Mouse (Mus musculus): ENCODE data around the gene Amotl1. TPM values are rescaled to one million over a fixed set of nuclear protein-coding genes. Genes with fewer than 3 reads are reported as not detected.

Gene Amotl1
- polyA plus RNA-seq, 1 experiment from 2014 or later = 2.4 TPM

- 1% methylated on average over 50 of the region's 50 CpGs for WGBS (ENCODE audit: insufficient replicate concordance)
- H3K9me3 ChIP-seq (replicated peaks; ENCODE audit: control insufficient read depth, low read length) = no peaks in the 10 kb centered on the region
- peak overlapping the region; percentile 59 for H3K9ac ChIP-seq (ENCODE audit: low read depth, low read length)
- H3K27me3 ChIP-seq (ENCODE audit: control insufficient read depth, insufficient read depth, low read depth, low read length) = peaks cover 19% of the 10 kb centered on the region
- H3K27ac ChIP-seq (ENCODE audit: low read length) = peak overlapping the region; percentile 56
- no peaks in the 10 kb centered on the region for H3K36me3 ChIP-seq (ENCODE audit: control insufficient read depth, insufficient read depth)
- no peaks in the 10 kb centered on the region for H3K4me1 ChIP-seq (ENCODE audit: control insufficient read depth, low read depth, low read length)
- H3K4me3 ChIP-seq (ENCODE audit: low read depth, low read length) = peak overlapping the region; percentile 61
- H3K4me2 ChIP-seq (ENCODE audit: low read depth, low read length) = peak overlapping the region; percentile 38
- peak; percentile 48 for ATAC-seq (ENCODE audit: low read depth)
Observed at GRCm38 (mm10) chr9:14614205-14614930, 30.5 kb downstream of the Amotl1 start.

DNA sequence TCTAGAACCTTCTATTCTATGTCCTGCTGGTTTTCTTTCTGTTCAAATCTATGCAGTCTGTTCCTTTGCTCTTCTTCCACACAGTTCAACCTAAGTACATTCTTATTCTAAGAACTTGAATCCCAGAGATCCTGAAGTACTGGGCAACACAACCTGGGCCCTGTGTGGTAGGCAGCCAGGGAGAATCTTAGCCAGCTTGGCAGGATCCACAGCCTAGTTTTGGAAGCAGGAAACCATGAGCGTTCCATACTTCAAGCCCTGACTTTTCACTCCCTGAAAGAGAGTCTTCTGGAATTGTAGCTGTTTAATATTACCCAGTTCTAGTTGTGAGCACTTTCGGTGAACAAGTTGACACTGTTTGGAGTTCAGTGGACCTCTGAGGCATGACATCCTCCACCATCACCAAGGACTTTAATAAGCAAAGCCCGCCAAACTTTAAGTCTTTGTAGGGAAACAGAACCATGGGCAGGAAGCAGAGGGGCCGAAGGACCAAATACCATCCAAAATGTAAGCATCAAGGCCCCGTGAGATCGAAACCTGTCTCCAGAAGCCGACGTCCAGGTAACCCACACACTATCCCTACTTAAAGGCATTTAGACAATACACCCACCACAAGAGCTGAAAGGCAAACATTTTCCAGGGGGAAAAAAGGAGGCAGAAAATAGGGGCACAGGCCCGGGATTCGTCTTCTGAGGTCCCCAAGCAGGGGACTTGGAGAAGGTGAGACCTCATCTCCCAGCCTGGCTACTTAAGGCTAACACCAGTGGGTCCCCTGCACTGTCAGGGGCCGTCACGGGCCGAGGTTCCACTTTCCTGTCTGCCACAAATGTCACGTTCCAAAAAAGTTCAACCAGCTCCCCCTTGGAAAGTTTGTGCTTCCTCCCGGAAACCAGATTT lies 31.3 kb downstream of the Amotl1 start:
- peaks cover 19% of the 10 kb centered on the region for H3K27me3 ChIP-seq (ENCODE audit: control insufficient read depth, insufficient read depth, low read depth, low read length)
- no peaks in the 10 kb centered on the region for H3K36me3 ChIP-seq (ENCODE audit: control insufficient read depth, insufficient read depth)
- 13% methylated on average over 15 of the region's 15 CpGs for WGBS (ENCODE audit: insufficient replicate concordance)
- ATAC-seq (ENCODE audit: low read depth) = no peak
- no peak overlapping the region for H3K27ac ChIP-seq (ENCODE audit: low read length)
- peak overlapping the region; percentile 38 for H3K4me2 ChIP-seq (ENCODE audit: low read depth, low read length)
- H3K4me3 ChIP-seq (ENCODE audit: low read depth, low read length) = peak overlapping the region; percentile 61
- no peaks in the 10 kb centered on the region for H3K9me3 ChIP-seq (replicated peaks; ENCODE audit: control insufficient read depth, low read length)
- H3K4me1 ChIP-seq (ENCODE audit: control insufficient read depth, low read depth, low read length) = no peaks in the 10 kb centered on the region
- no peak overlapping the region; the same call in 1 of the 2 replicates for H3K9ac ChIP-seq (ENCODE audit: low read depth, low read length)

DNA sequence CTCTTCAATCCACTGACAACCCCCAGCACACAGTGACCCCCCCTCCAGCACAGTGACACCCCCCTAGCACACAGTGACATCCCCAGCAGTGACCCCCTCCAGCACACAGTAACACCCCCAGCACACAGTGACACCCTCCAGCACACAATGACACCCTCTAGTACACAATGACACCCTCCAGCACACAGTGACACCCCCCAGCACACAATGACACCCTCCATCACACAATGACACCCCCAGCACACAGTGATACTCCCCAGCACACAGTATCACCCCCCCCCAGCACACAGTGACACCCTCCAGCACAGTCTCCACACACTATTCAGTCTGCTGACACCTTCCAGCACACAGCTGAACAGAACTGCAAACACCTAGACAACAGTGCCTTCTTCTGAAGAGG lies 32.3 kb downstream of the Amotl1 start:
- Histone ChIP-seq H3K9ac (ENCODE audit: low read depth, low read length) (no peak overlapping the region), H3K4me2 (ENCODE audit: low read depth, low read length) (no peak overlapping the region), H3K36me3 (ENCODE audit: control insufficient read depth, insufficient read depth) (no peaks in the 10 kb centered on the region), H3K27ac (ENCODE audit: low read length) (no peak overlapping the region), H3K4me1 (ENCODE audit: control insufficient read depth, low read depth, low read length) (no peaks in the 10 kb centered on the region), H3K27me3 (ENCODE audit: control insufficient read depth, insufficient read depth, low read depth, low read length) (peaks cover 19% of the 10 kb centered on the region), H3K9me3 (replicated peaks; ENCODE audit: control insufficient read depth, low read length) (no peaks in the 10 kb centered on the region), H3K4me3 (ENCODE audit: low read depth, low read length) (no peak overlapping the region)
- ATAC-seq (ENCODE audit: low read depth) = no peak

GRCm38 (mm10) chr9:14608521-14608920 lies 36.3 kb downstream of the Amotl1 start:
- 47% methylated on average over 5 of the region's 5 CpGs for WGBS (ENCODE audit: insufficient replicate concordance)
- ATAC-seq (ENCODE audit: low read depth) = peak; percentile 58; the same call in 1 of the 2 replicates
- H3K27ac ChIP-seq (ENCODE audit: low read length) = no peak overlapping the region

GRCm38 (mm10) chr9:14607464-14607863 lies 37.4 kb downstream of the Amotl1 start:
- H3K9ac ChIP-seq (ENCODE audit: low read depth, low read length) = no peak overlapping the region
- WGBS (ENCODE audit: insufficient replicate concordance) = 34% methylated on average over 3 of the region's 3 CpGs
- no peak for ATAC-seq (ENCODE audit: low read depth)
- H3K27ac ChIP-seq (ENCODE audit: low read length) = no peak overlapping the region
- H3K4me2 ChIP-seq (ENCODE audit: low read depth, low read length) = no peak overlapping the region
- no peaks in the 10 kb centered on the region for H3K4me1 ChIP-seq (ENCODE audit: control insufficient read depth, low read depth, low read length)
- H3K9me3 ChIP-seq (replicated peaks; ENCODE audit: control insufficient read depth, low read length) = no peaks in the 10 kb centered on the region
- H3K36me3 ChIP-seq (ENCODE audit: control insufficient read depth, insufficient read depth) = no peaks in the 10 kb centered on the region
- H3K4me3 ChIP-seq (ENCODE audit: low read depth, low read length) = no peak overlapping the region
- H3K27me3 ChIP-seq (ENCODE audit: control insufficient read depth, insufficient read depth, low read depth, low read length) = no peaks in the 10 kb centered on the region

More at GRCm38 (mm10) chr9:14608521-14608920, 36.3 kb downstream of the Amotl1 start:
- Histone ChIP-seq H3K9me3 (replicated peaks; ENCODE audit: control insufficient read depth, low read length) (no peaks in the 10 kb centered on the region), H3K4me3 (ENCODE audit: low read depth, low read length) (no peak overlapping the region), H3K36me3 (ENCODE audit: control insufficient read depth, insufficient read depth) (no peaks in the 10 kb centered on the region), H3K27me3 (ENCODE audit: control insufficient read depth, insufficient read depth, low read depth, low read length) (peaks cover under 1% of the 10 kb centered on the region), H3K9ac (ENCODE audit: low read depth, low read length) (no peak overlapping the region), H3K4me2 (ENCODE audit: low read depth, low read length) (no peak overlapping the region), H3K4me1 (ENCODE audit: control insufficient read depth, low read depth, low read length) (no peaks in the 10 kb centered on the region)

- Histone ChIP-seq H3K9ac (ENCODE audit: low read depth, low read length) (no peak overlapping the region), H3K36me3 (ENCODE audit: control insufficient read depth, insufficient read depth) (no peaks in the 10 kb centered on the region), H3K9me3 (replicated peaks; ENCODE audit: control insufficient read depth, low read length) (no peaks in the 10 kb centered on the region), H3K27me3 (ENCODE audit: control insufficient read depth, insufficient read depth, low read depth, low read length) (no peaks in the 10 kb centered on the region), H3K27ac (ENCODE audit: low read length) (no peak overlapping the region), H3K4me1 (ENCODE audit: control insufficient read depth, low read depth, low read length) (no peaks in the 10 kb centered on the region), H3K4me3 (ENCODE audit: low read depth, low read length) (no peak overlapping the region), H3K4me2 (ENCODE audit: low read depth, low read length) (no peak overlapping the region)
- ATAC-seq (ENCODE audit: low read depth) = no peak
- 51% methylated on average over 4 of the region's 4 CpGs for WGBS (ENCODE audit: insufficient replicate concordance)
Observed at GRCm38 (mm10) chr9:14605992-14606391, 38.9 kb downstream of the Amotl1 start.

DNA sequence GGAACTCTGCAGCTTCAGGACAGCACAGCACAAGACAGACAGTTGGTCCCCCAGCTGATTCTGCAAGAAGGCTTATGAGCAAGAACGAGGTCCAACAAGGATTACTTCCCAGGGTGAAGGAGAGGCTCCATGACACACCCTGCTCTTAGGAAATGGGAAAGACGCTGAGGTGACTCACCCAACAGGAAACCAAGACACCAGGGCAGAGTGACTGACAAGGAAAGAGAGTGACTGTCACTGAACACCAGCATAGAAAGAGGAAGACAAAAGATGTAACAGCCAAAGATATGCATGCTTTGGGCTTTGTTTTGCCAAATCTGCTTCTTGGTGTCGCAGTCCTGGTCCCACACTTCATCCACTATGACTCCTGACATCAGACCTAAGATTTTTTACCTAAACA lies 40.5 kb downstream of the Amotl1 start:
- Histone ChIP-seq H3K27me3 (ENCODE audit: control insufficient read depth, insufficient read depth, low read depth, low read length) (no peaks in the 10 kb centered on the region), H3K4me3 (ENCODE audit: low read depth, low read length) (no peak overlapping the region), H3K4me2 (ENCODE audit: low read depth, low read length) (no peak overlapping the region), H3K27ac (ENCODE audit: low read length) (no peak overlapping the region), H3K9ac (ENCODE audit: low read depth, low read length) (no peak overlapping the region), H3K36me3 (ENCODE audit: control insufficient read depth, insufficient read depth) (no peaks in the 10 kb centered on the region), H3K9me3 (replicated peaks; ENCODE audit: control insufficient read depth, low read length) (no peaks in the 10 kb centered on the region), H3K4me1 (ENCODE audit: control insufficient read depth, low read depth, low read length) (no peaks in the 10 kb centered on the region)
- WGBS (ENCODE audit: insufficient replicate concordance) = 30% methylated on average over 3 of the region's 3 CpGs
- no peak for ATAC-seq (ENCODE audit: low read depth)

DNA sequence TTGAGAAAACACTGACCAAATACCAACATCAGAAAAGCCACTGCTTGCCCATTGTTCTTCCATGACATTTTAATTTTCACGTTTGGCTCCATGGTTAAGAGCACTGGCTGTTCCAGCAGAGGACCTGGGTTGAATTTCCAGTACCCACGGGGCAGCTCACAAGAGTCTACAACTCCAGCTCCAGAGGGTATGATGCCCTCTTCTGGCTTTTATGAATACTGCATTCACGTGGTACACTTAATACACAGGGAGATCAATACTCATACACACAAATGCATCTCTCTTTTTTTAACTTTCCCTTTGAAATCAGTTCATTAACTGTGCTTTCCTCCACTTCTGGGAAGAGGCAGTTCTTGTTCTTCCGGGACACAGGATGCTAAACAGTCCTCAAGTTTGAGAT lies 41.4 kb downstream of the Amotl1 start:
- 57% methylated on average over 4 of the region's 4 CpGs for WGBS (ENCODE audit: insufficient replicate concordance)
- Histone ChIP-seq H3K36me3 (ENCODE audit: control insufficient read depth, insufficient read depth) (no peaks in the 10 kb centered on the region), H3K4me1 (ENCODE audit: control insufficient read depth, low read depth, low read length) (no peaks in the 10 kb centered on the region), H3K27ac (ENCODE audit: low read length) (no peak overlapping the region), H3K4me3 (ENCODE audit: low read depth, low read length) (no peak overlapping the region), H3K9ac (ENCODE audit: low read depth, low read length) (no peak overlapping the region), H3K4me2 (ENCODE audit: low read depth, low read length) (no peak overlapping the region), H3K9me3 (replicated peaks; ENCODE audit: control insufficient read depth, low read length) (no peaks in the 10 kb centered on the region), H3K27me3 (ENCODE audit: control insufficient read depth, insufficient read depth, low read depth, low read length) (no peaks in the 10 kb centered on the region)
- no peak for ATAC-seq (ENCODE audit: low read depth)

DNA sequence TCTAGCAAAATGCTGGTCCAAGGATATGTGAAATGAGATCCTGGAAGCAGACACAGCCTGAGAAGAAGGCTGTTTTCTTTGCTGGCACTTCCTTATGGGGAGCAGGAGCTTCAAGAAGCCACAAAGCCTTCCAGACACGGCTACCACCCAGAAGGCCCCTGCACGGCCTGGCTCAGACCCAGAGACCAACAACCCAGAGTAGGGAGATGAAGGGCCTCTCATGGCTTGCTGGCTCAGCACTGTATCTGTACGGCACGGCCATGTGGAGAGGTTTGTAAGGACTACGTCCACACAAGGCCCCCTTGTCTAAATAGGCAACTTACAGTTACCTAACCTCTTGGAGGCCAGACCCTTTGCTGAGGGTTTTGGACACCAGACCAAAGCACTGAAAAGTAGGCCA lies 45.1 kb downstream of the Amotl1 start:
- WGBS (ENCODE audit: insufficient replicate concordance) = 68% methylated on average over 5 of the region's 5 CpGs
- H3K4me1 ChIP-seq (ENCODE audit: control insufficient read depth, low read depth, low read length) = no peaks in the 10 kb centered on the region
- no peak overlapping the region for H3K9ac ChIP-seq (ENCODE audit: low read depth, low read length)
- no peak overlapping the region for H3K4me2 ChIP-seq (ENCODE audit: low read depth, low read length)
- no peaks in the 10 kb centered on the region for H3K27me3 ChIP-seq (ENCODE audit: control insufficient read depth, insufficient read depth, low read depth, low read length)
- no peak overlapping the region for H3K4me3 ChIP-seq (ENCODE audit: low read depth, low read length)
- H3K36me3 ChIP-seq (ENCODE audit: control insufficient read depth, insufficient read depth) = no peaks in the 10 kb centered on the region
- no peaks in the 10 kb centered on the region for H3K9me3 ChIP-seq (replicated peaks; ENCODE audit: control insufficient read depth, low read length)
- no peak for ATAC-seq (ENCODE audit: low read depth)
- no peak overlapping the region for H3K27ac ChIP-seq (ENCODE audit: low read length)

All from liver, embryonic 16.5 days (tissue).